Mouse (Mus musculus) brain, embryonic 14.5 days (tissue): ENCODE measurements at regions not wholly inside any gene's neighbourhood (a gene's known extent, or its start where the extent isn't known, plus 50 kb on each side); places are given as distances from the start of the nearest gene placed in this dataset.

ENCODE experiments used
- DNase-seq: peaks from one replicate; pipeline ENCODE4 v3.0.0-alpha.2; 2011; ENCODE audit warnings: low read depth
- CTCF ChIP-seq: fragments of 200-500 bp; IDR thresholded peaks from 2 replicates; pipeline ENCODE4 v1.5.1; 2012; ENCODE audit warnings: inconsistent platforms, mild to moderate bottlenecking, moderate library complexity, borderline replicate concordance; ENCODE audit not compliant: insufficient read depth, insufficient read length; ENCODE audit errors: extremely low read depth
- POLR2A ChIP-seq: fragments of 200-500 bp; IDR thresholded peaks from 2 replicates; pipeline ENCODE4 v1.6.1; 2012; ENCODE audit warnings: mild to moderate bottlenecking, inconsistent platforms, borderline replicate concordance; ENCODE audit not compliant: poor library complexity, insufficient read depth, insufficient read length, severe bottlenecking; ENCODE audit errors: extremely low read depth

DNA sequence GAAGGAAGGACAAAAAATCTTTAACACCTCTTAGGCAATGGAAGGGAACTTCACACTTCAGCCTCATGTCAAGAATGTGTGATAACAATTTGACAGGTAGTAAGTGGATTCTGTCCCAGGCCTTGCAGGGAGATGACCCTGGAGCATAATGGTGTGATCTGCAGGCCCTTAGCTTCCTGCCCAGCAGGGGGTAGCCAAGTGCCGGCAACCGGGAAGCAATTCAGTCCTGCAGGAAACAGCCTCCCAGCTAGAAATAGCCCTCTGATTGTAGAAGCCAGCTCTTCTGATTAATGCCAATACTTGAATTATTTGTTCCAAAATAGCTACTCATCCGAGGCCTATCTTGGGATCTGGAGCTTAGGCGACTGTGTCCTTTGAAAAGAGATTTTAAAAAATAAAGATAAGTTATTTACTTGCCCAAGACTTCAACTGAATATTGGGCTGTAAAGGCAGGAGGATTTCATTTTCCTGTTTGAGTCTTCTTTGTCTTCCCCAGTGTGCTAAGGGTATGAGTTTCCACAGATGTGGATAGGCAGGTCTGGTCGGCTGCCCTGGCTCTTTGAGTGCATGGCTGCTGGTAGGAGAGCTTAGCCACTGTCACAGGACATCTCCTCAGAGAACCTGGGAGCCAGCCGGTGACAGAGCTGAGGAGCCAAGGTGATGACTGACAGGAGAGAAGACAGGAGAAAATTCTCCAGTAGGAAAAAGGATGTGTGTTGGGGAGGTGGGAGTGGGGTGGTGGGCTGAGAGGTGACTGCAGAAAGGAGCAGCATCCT lies 198.3 kb upstream of the Etaa1 start:
- peak; percentile 85 for DNase-seq
- TF ChIP-seq POLR2A: no peak
- TF ChIP-seq CTCF: peak; percentile 79

- no peak for DNase-seq
These were observed 197.7 kb upstream of the Etaa1 start for GRCm38 (mm10) chr11:18151369-18151768.

GRCm38 (mm10) chr11:18127488-18127887 lies 173.8 kb upstream of the Etaa1 start:
- TF ChIP-seq CTCF (no peak), POLR2A (no peak)
- peak; percentile 63 for DNase-seq

More at GRCm38 (mm10) chr11:18151369-18151768, 197.7 kb upstream of the Etaa1 start:
- TF ChIP-seq CTCF (no peak), POLR2A (no peak)

DNA sequence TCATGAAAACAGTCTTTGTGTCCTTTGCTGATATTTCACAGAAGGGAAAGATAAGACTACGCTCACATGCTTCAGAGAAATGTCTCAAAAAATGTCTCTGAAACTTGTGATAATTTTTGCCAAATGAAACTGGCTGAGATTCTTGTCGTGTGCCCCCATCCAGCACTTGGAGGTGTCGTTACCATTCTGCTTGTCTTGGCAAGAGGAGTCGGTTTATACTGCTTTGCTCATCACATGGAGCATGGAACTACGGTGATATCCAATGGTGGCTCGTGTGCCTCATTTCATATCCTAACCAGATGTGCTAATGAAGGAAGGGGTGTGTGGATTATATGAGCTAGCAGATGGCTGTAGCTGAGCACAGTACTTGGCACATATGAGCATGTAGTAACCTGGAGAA lies 169.4 kb upstream of the Etaa1 start:
- DNase-seq: peak; percentile 56

DNA sequence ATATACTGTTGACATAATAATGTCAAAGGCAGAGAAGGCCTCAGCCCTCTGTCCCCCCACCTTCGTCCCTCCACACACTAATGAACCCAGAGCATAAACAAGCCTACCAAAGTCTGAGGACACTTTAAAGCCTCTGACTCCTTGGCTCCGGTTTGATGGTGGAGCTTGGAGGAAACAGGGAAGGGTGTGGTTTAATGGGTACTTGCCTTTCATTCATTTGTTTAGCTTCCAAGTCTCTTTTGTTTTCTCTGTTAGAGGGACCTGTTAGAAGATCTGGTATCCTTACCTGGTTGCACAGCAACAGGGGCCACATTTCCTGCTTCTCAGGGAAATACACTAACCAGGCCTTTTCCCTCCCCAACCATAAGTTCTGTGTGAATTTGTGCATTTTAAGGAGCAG lies 168.9 kb upstream of the Etaa1 start:
- TF ChIP-seq POLR2A (no peak), CTCF (no peak)
- DNase-seq: no peak

More for the DNA sequence above, 169.4 kb upstream of the Etaa1 start:
- TF ChIP-seq POLR2A (no peak), CTCF (no peak)

- TF ChIP-seq POLR2A (no peak), CTCF (no peak)
- peak; percentile 95 for DNase-seq
These were observed 162.2 kb upstream of the Etaa1 start for GRCm38 (mm10) chr11:18115693-18116450.

DNA sequence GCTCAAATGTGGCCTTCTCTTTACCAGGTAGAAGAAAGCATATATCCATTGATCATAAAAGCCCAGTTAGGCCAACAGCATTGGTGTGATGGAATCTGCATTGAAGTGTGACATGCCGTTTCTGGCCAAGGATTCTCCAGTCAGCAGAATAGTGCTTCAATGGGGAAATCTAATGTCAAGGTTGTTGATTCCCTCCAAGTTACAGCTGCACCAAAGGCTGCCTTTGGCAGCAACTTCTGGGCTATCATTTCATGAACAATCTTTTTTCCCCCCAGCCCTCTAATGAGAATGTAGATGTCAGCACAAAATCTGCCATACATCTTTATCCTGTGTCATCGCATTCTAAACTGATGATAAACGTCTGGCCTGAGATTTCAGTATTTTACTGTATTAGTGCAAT lies 149.2 kb upstream of the Etaa1 start:
- DNase-seq: no peak
- TF ChIP-seq CTCF (no peak), POLR2A (no peak)

- peak; percentile 33 for DNase-seq
- TF ChIP-seq CTCF (no peak), POLR2A (no peak)
These were observed 122.3 kb upstream of the Etaa1 start for GRCm38 (mm10) chr11:18075840-18076435.

DNA sequence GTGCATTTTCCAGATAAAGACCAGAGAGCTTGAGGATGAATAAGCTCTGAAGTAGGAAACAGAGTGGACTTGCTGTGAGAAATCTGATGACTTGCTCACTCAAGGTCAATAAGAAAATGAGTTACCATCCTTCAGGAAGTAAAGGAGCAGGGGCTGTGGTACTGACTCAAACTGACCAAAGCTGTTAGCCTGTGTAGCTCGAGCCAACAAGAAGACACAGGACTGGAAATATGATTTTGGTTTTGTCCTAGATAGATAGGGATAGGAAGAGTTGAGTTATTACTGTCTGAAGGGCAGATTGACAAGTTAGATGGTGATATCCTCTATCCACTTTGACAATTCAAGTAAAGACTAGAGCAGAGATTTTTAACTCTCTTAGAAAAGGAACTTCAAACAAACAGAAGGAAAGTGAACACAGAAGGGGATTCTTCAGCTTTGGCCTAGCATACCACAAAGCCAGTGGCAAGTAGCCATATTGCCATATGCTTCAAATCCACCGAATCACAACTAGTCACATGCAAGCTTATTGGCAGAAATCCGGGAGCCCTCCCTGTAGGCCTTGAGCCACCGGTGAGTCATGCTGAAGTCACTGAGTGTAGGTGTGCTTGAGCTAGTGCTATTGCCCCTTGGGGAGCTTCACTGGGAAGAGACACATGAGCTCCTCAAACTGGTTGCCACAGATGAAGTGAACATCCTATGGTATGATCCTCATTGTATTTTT lies 117.1 kb upstream of the Etaa1 start:
- TF ChIP-seq CTCF (no peak), POLR2A (no peak)
- DNase-seq: peak; percentile 76

- no peak for DNase-seq
- no peak for TF ChIP-seq POLR2A
- TF ChIP-seq CTCF: no peak
These were observed 116.3 kb upstream of the Etaa1 start for GRCm38 (mm10) chr11:18070032-18070374.
